Mouse (Mus musculus): Measurements from ENCODE around the gene Krt83. TPM values are rescaled to one million over a fixed set of nuclear protein-coding genes. Genes with fewer than 3 reads are reported as not detected.
"Not testable (repeated sequence)": the region's sequence is repeated elsewhere in the genome, so short reads cannot be mapped to it uniquely, and the experiment has no call there.

Krt83 gene
- not detected in 2 replicates for polyA plus RNA-seq (2015; fragmentation: Nextera tagmentation; extraction: Ambion mirVana)

GRCm38 (mm10) chr15:101491431-101491830 lies at the start of gene Krt83:
TSS of gene Krt83 (minus strand) at chr15:101491512.
- 75% methylated on average over 6 of the region's 6 CpGs for WGBS
- H3K4me3 ChIP-seq (replicated peaks; ENCODE audit: low read length), result no peak within 1 kb of the TSS

DNA sequence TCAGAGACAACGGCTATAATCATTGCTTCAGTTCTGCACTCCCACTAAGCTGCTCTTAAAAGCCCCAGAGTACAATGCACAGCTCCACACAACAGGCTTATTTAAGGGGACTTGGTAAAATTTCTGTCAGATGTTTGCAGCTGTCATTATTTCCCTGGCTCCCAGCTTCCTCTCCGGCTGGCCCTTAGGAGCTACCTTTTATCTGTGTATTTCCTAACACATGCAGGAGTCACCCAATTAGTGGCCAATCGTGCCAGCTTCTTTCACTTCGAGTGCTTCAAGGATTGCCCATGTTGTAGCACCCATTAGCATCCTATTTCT lies 47.2 kb upstream of the Krt83 start:
- Histone ChIP-seq H3K9me3 (replicated peaks; ENCODE audit: control insufficient read depth, low read length) (no peaks in the 10 kb centered on the region), H3K4me1 (ENCODE audit: control insufficient read depth, insufficient read depth, low read length) (peaks cover 9% of the 10 kb centered on the region), H3K4me2 (ENCODE audit: low read depth, low read length) (no peak overlapping the region), H3K27ac (ENCODE audit: low read length) (0 out of 2 replicates have a peak overlapping the region, but pooled peaks have one; percentile 5), H3K36me3 (ENCODE audit: control insufficient read depth, insufficient read depth, low read length) (no peaks in the 10 kb centered on the region), H3K27me3 (ENCODE audit: control insufficient read depth, insufficient read depth, low read length) (no peaks in the 10 kb centered on the region), H3K9ac (ENCODE audit: low read length) (no peak overlapping the region), H3K4me3 (replicated peaks; ENCODE audit: low read length) (no peak overlapping the region)
- 36% methylated on average over 4 of the region's 4 CpGs for WGBS
- no peak for ATAC-seq (ENCODE audit: insufficient read depth, low FRiP score)

More at GRCm38 (mm10) chr15:101491431-101491830, at the start of gene Krt83:
- no peak within 1 kb of the TSS for H3K4me2 ChIP-seq (ENCODE audit: low read depth, low read length)
- H3K27me3 ChIP-seq (ENCODE audit: control insufficient read depth, insufficient read depth, low read length), result no peaks in the 10 kb centered on the region
- no peak for ATAC-seq (ENCODE audit: insufficient read depth, low FRiP score)
- H3K36me3 ChIP-seq (ENCODE audit: control insufficient read depth, insufficient read depth, low read length), result no peaks in the 10 kb centered on the region
- H3K9ac ChIP-seq (ENCODE audit: low read length), result no peak within 1 kb of the TSS
- H3K4me1 ChIP-seq (ENCODE audit: control insufficient read depth, insufficient read depth, low read length), result no peaks in the 10 kb centered on the region
- no peaks in the 10 kb centered on the region for H3K9me3 ChIP-seq (replicated peaks; ENCODE audit: control insufficient read depth, low read length)
- no peak within 1 kb of the TSS for H3K27ac ChIP-seq (ENCODE audit: low read length)

DNA sequence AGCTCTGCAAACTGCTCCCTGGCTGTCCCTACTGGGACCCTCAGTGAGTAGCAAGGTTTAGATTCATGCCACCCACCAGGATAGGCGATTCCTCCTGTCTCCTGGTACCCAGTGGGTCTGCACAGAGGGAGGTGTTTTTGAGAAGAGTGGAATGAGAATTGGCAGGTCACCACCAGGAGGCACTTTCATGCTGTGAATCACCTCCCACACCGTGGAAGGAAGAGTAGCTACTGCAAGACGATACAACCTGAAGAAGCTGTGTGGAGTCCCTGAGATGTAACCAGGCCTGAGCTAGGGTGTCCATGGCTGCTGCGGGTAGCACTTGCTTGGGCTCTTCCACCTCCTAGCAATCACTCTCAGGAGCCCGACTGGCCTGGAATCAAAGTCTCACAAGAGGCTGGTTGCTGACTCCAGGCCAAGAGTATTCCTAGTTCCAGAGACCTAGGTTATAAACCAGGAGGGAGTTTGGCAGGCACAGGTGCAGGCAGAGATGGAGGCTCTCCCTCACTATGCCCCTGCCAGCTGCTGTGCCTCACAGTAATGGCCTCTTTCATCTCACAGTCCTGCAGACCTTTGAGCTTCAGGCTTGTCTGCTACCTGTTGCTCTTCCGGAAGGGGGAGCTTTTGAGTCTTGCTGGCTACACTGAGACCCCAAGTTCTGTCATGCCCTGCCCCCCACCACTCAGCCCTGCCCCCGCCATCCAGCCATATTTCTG lies 46.7 kb upstream of the Krt83 start:
- Histone ChIP-seq H3K9ac (ENCODE audit: low read length) (no peak overlapping the region), H3K4me2 (ENCODE audit: low read depth, low read length) (no peak overlapping the region), H3K9me3 (replicated peaks; ENCODE audit: control insufficient read depth, low read length) (no peaks in the 10 kb centered on the region), H3K36me3 (ENCODE audit: control insufficient read depth, insufficient read depth, low read length) (no peaks in the 10 kb centered on the region), H3K4me1 (ENCODE audit: control insufficient read depth, insufficient read depth, low read length) (peaks cover 9% of the 10 kb centered on the region), H3K4me3 (replicated peaks; ENCODE audit: low read length) (no peak overlapping the region), H3K27me3 (ENCODE audit: control insufficient read depth, insufficient read depth, low read length) (no peaks in the 10 kb centered on the region), H3K27ac (ENCODE audit: low read length) (peak overlapping the region; percentile 21; the same call in 1 of the 2 replicates)
- no peak for ATAC-seq (ENCODE audit: insufficient read depth, low FRiP score)
- 35% methylated on average over 7 of the region's 7 CpGs for WGBS

DNA sequence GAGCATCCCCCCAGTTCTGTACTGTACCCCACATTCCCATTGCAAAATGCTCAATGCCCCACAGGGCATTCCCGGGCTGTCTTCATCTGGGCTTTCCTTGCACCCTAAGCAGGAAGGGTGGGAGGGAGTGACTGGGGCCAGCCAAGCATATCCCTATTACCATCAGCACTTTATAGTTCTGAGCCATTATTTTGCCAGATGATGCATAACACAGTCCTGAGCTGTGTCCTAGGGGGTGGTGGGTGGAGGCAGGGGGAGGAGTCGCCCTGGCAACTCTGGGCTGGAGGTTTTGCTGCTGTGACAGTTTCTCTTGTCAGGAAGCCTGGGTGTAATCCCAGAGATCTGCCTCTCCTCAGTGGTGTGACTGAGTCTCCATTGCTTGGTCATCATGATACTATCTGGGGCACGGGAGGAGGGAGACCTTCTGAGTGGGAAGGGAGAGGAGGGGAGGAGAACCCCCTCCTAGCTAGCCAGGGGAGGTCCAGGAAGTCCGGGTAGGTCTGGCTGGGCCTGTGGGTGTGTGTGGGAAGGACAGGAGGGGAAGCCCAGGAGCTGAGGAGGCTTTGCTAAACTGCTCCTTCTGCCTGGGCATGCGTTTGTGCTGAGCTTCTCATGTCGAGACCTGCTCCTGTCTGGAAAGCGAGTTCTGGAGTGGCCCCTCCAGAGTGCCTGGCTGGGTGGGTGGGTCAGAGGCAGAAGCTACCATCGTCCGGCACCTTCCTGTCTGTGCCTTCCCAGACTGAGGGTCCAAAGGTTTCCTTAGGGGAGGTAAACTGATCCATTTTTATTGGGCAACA lies 44.9 kb upstream of the Krt83 start:
- H3K9ac ChIP-seq (ENCODE audit: low read length), result 0 out of 2 replicates have a peak overlapping the region, but pooled peaks have one; percentile 21
- H3K4me2 ChIP-seq (ENCODE audit: low read depth, low read length), result no peak overlapping the region
- H3K4me3 ChIP-seq (replicated peaks; ENCODE audit: low read length), result no peak overlapping the region
- no peaks in the 10 kb centered on the region for H3K9me3 ChIP-seq (replicated peaks; ENCODE audit: control insufficient read depth, low read length)
- H3K36me3 ChIP-seq (ENCODE audit: control insufficient read depth, insufficient read depth, low read length), result no peaks in the 10 kb centered on the region
- 49% methylated on average over 9 of the region's 9 CpGs for WGBS
- peaks cover 9% of the 10 kb centered on the region for H3K4me1 ChIP-seq (ENCODE audit: control insufficient read depth, insufficient read depth, low read length)
- H3K27ac ChIP-seq (ENCODE audit: low read length), result peak overlapping the region; percentile 34; the same call in 1 of the 2 replicates
- no peaks in the 10 kb centered on the region for H3K27me3 ChIP-seq (ENCODE audit: control insufficient read depth, insufficient read depth, low read length)
- ATAC-seq (ENCODE audit: insufficient read depth, low FRiP score), result peak; percentile 51; the same call in 1 of the 2 replicates

- Histone ChIP-seq H3K36me3 (ENCODE audit: control insufficient read depth, insufficient read depth, low read length) (no peaks in the 10 kb centered on the region), H3K9ac (ENCODE audit: low read length) (no peak within 1 kb of the TSS), H3K4me2 (ENCODE audit: low read depth, low read length) (no peak within 1 kb of the TSS), H3K27ac (ENCODE audit: low read length) (no peak within 1 kb of the TSS), H3K27me3 (ENCODE audit: control insufficient read depth, insufficient read depth, low read length) (no peaks in the 10 kb centered on the region), H3K9me3 (replicated peaks; ENCODE audit: control insufficient read depth, low read length) (no peaks in the 10 kb centered on the region), H3K4me3 (replicated peaks; ENCODE audit: low read length) (no peak within 1 kb of the TSS), H3K4me1 (ENCODE audit: control insufficient read depth, insufficient read depth, low read length) (no peaks in the 10 kb centered on the region)
- no peak for ATAC-seq (ENCODE audit: insufficient read depth, low FRiP score)
- 81% methylated on average over 7 of the region's 7 CpGs for WGBS
Measured at GRCm38 (mm10) chr15:101532720-101533119, 41.4 kb upstream of the Krt83 start, which contains the start of gene Krt84. TSS of gene Krt84 (minus strand) at chr15:101532820.

- 0 out of 2 replicates have a peak, but pooled peaks have one; percentile 37 for ATAC-seq (ENCODE audit: insufficient read depth, low FRiP score)
- Histone ChIP-seq H3K4me3 (replicated peaks; ENCODE audit: low read length) (no peak overlapping the region), H3K4me2 (ENCODE audit: low read depth, low read length) (no peak overlapping the region), H3K27ac (ENCODE audit: low read length) (peak overlapping the region; percentile 78), H3K27me3 (ENCODE audit: control insufficient read depth, insufficient read depth, low read length) (0 out of 2 replicates have a peak, but pooled peaks cover 4% of the 10 kb centered on the region), H3K36me3 (ENCODE audit: control insufficient read depth, insufficient read depth, low read length) (no peaks in the 10 kb centered on the region), H3K4me1 (ENCODE audit: control insufficient read depth, insufficient read depth, low read length) (no peaks in the 10 kb centered on the region), H3K9me3 (replicated peaks; ENCODE audit: control insufficient read depth, low read length) (no peaks in the 10 kb centered on the region), H3K9ac (ENCODE audit: low read length) (no peak overlapping the region)
- 63% methylated on average over 4 of the region's 4 CpGs for WGBS
Measured at GRCm38 (mm10) chr15:101522556-101523232, 31.4 kb upstream of the Krt83 start.

GRCm38 (mm10) chr15:101519792-101520191 lies 28.5 kb upstream of the Krt83 start:
- Histone ChIP-seq H3K9ac (ENCODE audit: low read length) (no peak overlapping the region), H3K27ac (ENCODE audit: low read length) (no peak overlapping the region), H3K27me3 (ENCODE audit: control insufficient read depth, insufficient read depth, low read length) (0 out of 2 replicates have a peak, but pooled peaks cover 4% of the 10 kb centered on the region), H3K36me3 (ENCODE audit: control insufficient read depth, insufficient read depth, low read length) (no peaks in the 10 kb centered on the region), H3K4me2 (ENCODE audit: low read depth, low read length) (no peak overlapping the region), H3K4me3 (replicated peaks; ENCODE audit: low read length) (no peak overlapping the region), H3K9me3 (replicated peaks; ENCODE audit: control insufficient read depth, low read length) (no peaks in the 10 kb centered on the region), H3K4me1 (ENCODE audit: control insufficient read depth, insufficient read depth, low read length) (no peaks in the 10 kb centered on the region)
- WGBS, result 13% methylated on average over 2 of the region's 2 CpGs
- no peak for ATAC-seq (ENCODE audit: insufficient read depth, low FRiP score)

DNA sequence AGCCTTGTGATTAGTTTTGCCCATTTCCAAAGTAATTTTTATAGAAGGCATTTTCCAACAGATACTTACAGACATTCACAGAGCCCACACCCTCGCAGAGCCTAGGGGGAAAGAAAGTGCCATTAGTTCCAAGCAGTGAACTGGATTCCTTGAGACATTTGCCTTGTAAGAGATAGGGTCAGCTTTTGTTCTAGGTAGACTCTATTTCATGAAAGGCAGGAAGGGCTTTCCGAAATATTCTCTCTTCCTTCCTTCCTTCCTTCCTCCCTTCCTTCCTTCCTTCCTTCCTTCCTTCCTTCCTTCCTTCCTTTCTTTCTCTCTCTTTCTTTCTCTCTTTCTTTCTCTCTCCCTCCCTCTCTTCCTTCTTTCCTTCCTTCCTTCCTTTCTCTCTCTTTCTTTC lies 25.8 kb upstream of the Krt83 start, which contains the start of gene Gm49425:
Gene Gm49425 (minus strand): TSS at position 101 of the 400 bp plus-strand sequence.
- not testable (repeated sequence) for H3K36me3 ChIP-seq (ENCODE audit: control insufficient read depth, insufficient read depth, low read length); H3K27me3 ChIP-seq (ENCODE audit: control insufficient read depth, insufficient read depth, low read length); H3K9ac ChIP-seq (ENCODE audit: low read length); H3K9me3 ChIP-seq (replicated peaks; ENCODE audit: control insufficient read depth, low read length); ATAC-seq (ENCODE audit: insufficient read depth, low FRiP score); H3K4me2 ChIP-seq (ENCODE audit: low read depth, low read length); H3K27ac ChIP-seq (ENCODE audit: low read length); H3K4me1 ChIP-seq (ENCODE audit: control insufficient read depth, insufficient read depth, low read length); H3K4me3 ChIP-seq (replicated peaks; ENCODE audit: low read length)
- WGBS, result 76% methylated on average over 2 of the region's 2 CpGs
